Mouse (Mus musculus): ENCODE results near the gene Tcf3. TPM values are rescaled to one million over a fixed set of nuclear protein-coding genes. Genes with fewer than 3 reads are reported as not detected.
A peak's percentile ranks its signal among the peaks of the same experiment; 100 is the strongest.

The Tcf3 gene
- total RNA-seq (2015) (17.2 and 20.3 TPM in 2 replicates), total RNA-seq (2017) (22.4 and 24.2 TPM in 2 replicates)

GRCm38 (mm10) chr10:80433513-80434232 is at the start of gene Tcf3:
TSS of gene Tcf3 (minus strand) at chr10:80433647.
- peak; percentile 93 for ATAC-seq (ENCODE audit: poor library complexity, severe bottlenecking)

GRCm38 (mm10) chr10:80481002-80481401 is 47.6 kb upstream of the Tcf3 start:
- ATAC-seq (ENCODE audit: poor library complexity, severe bottlenecking), result no peak

DNA sequence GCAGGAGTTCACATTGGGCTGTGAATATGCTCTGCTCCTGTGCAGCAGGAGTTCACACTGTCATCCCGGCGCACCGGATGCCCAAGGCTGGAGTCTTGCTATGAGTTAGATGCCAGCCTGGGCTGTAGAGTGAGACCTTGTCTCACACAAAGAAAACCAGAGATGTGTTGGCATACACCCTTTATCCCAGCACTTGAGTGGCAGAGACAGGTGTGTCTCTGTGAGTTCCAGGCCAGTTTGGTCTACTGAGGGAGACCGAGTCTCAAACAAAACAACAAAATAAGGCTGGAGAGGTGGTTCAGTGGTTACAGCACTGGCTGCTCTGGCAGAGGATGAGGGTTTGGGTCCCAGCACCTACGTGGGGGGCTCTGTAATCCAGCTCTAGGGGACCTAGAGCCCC is 45.1 kb upstream of the Tcf3 start:
- no peak for ATAC-seq (ENCODE audit: poor library complexity, severe bottlenecking)

- peak; percentile 99 for ATAC-seq (ENCODE audit: poor library complexity, severe bottlenecking)
Measured at GRCm38 (mm10) chr10:80475290-80475959, 42.0 kb upstream of the Tcf3 start.

DNA sequence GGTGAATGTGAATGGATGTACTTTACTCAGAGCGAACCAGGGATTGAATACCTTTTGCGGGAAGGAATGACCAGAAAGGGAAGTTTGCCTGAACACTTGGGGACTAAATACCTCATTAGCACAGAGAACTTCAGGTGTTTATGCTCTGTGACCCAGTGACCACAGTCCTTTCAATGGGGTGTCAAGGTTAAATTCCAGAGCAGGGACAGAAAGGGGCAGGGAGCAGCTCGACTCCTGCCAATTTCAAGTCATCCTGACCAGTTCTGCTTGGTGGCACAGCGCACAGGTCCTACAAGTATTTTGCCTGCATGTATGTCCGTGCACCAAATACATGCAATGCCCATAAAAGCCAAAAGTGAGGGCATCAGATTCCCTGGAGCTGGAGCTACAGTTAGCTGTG is 31.6 kb upstream of the Tcf3 start:
- ATAC-seq (ENCODE audit: poor library complexity, severe bottlenecking), result no peak

DNA sequence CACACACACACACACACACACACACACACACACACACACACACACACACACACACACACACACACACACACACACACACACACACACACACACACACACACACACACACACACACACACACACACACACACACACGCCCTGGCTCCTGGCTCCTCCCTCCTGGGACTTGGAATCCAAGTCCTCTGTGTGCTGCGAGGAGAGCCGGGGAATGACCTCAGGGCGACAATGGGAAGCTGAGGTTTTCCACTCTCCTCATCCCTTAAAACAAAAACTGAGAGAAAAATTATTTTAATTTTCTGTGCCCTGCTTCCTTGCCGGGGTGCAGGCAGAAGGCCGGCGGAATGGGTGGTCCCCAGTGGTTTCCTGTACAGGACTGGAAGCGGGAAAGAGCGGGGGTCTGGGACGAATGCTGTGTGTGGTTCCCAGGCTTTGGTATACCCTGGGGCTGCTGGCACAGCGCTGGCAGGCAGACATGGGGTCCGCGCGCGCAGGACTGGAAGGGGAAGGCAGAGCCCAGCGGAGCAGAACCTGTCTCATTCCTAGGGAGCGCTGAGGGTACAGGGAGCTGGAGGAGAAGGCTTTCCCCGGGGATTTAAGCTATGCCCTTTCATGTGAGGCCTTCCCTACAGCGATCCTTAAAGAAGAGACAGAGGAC is 31.1 kb upstream of the Tcf3 start:
- no peak for ATAC-seq (ENCODE audit: poor library complexity, severe bottlenecking)

GRCm38 (mm10) chr10:80461346-80461745 is 27.9 kb upstream of the Tcf3 start:
- no peak for ATAC-seq (ENCODE audit: poor library complexity, severe bottlenecking)

DNA sequence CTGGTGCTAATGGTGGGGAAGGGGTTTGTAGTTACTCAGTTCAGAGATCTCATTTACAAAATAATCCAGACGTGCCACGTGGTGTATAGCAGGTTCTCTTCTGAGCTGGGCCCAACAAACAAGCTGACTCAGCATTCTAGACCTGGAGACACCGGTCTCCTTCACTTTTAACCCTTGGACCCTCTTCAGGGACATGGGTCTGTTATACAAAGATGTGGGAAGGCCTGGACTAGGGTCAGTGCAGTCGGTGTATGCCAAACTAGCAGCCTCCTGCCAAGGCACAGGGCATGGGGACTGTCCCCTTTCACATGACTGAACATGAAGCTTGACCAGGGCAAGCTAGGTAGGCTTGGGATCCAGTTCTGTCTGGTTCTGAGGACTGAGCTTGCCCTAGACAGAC is 26.9 kb upstream of the Tcf3 start:
- no peak for ATAC-seq (ENCODE audit: poor library complexity, severe bottlenecking)

- no peak for ATAC-seq (ENCODE audit: poor library complexity, severe bottlenecking)
Measured at GRCm38 (mm10) chr10:80459671-80460070, 26.2 kb upstream of the Tcf3 start.

- no peak for ATAC-seq (ENCODE audit: poor library complexity, severe bottlenecking)
Measured at GRCm38 (mm10) chr10:80459236-80459635, 25.8 kb upstream of the Tcf3 start.

- no peak for ATAC-seq (ENCODE audit: poor library complexity, severe bottlenecking)
Measured at GRCm38 (mm10) chr10:80455697-80456096, 22.2 kb upstream of the Tcf3 start.

GRCm38 (mm10) chr10:80454781-80455180 is 21.3 kb upstream of the Tcf3 start:
- ATAC-seq (ENCODE audit: poor library complexity, severe bottlenecking), result no peak

GRCm38 (mm10) chr10:80453601-80454000 is 20.2 kb upstream of the Tcf3 start:
- ATAC-seq (ENCODE audit: poor library complexity, severe bottlenecking), result no peak

DNA sequence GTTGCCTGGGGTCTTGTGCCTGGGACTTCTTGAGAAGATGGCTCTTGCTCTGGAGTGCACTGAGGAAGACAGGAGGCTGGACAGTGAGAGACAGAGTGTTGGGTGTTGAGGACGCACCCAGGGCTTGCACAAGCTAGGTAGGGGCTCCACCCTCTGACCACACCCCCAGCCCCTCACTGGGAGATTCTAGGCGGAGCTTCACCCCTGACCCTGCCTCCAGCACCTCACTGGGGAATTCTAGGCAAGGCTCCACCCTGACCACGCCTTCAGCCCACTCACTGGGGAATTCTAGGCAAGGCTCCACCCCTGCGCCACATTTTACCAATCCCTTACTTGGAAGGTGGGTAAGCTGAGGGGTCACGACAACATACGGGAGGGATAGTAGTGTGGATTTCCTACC is 17.2 kb upstream of the Tcf3 start:
- no peak for ATAC-seq (ENCODE audit: poor library complexity, severe bottlenecking)

- ATAC-seq (ENCODE audit: poor library complexity, severe bottlenecking), result peak; percentile 95
Measured at GRCm38 (mm10) chr10:80445898-80446601, 12.6 kb upstream of the Tcf3 start.

DNA sequence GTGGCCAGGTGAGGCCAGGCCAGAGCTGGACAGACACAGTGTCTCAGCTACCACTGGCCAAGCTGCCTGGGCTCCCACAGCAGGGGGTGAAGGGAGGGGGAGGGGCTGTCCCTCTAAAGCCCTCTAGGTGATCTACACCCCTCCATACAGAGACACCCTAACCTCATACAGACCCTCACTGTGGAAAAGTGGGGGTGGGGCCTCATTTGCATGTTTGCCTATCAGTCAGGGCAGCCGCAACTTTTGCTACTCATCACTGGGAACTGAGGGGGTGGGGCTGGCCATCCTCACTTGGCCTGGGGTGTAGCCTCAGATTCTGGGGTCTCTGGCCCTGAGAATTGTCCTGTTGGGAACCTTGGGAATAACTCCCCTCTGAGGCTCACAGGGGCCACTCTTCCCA is 11.6 kb upstream of the Tcf3 start:
- ATAC-seq (ENCODE audit: poor library complexity, severe bottlenecking), result no peak

DNA sequence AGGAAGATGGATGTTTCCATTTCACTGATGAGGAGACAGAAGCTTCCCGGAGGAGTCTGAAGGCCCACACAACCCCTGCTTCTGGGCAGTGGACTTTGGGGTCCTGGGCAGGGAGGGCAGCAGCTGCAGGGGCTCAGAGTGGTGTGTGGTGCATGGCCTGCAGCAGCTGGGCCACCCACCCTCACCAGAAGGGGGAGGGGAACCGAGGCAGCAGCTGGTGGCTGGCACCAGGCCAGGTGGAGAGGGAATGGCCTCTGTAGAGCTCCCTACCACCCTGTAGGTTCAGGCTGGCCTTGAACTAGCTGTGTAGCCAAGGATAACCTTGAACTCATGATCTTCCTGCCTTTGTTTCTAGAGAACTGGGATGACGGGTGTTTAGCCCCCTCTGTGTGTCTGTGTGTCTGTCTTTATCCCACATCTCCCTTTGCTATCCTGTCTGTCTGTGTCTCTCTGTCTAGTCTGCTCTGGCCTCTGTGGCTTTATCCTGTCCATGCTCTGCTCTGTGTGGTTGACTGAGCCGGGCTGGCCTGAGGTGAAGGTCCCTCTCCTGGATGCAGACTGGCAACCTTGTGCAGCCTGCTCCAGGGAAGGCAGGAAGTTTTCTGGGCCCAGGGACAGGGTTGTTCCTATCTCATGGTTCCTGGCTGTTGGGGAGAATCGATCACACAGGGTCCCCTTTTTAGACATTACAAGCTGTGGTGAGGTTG is 11.0 kb upstream of the Tcf3 start:
- ATAC-seq (ENCODE audit: poor library complexity, severe bottlenecking), result no peak

DNA sequence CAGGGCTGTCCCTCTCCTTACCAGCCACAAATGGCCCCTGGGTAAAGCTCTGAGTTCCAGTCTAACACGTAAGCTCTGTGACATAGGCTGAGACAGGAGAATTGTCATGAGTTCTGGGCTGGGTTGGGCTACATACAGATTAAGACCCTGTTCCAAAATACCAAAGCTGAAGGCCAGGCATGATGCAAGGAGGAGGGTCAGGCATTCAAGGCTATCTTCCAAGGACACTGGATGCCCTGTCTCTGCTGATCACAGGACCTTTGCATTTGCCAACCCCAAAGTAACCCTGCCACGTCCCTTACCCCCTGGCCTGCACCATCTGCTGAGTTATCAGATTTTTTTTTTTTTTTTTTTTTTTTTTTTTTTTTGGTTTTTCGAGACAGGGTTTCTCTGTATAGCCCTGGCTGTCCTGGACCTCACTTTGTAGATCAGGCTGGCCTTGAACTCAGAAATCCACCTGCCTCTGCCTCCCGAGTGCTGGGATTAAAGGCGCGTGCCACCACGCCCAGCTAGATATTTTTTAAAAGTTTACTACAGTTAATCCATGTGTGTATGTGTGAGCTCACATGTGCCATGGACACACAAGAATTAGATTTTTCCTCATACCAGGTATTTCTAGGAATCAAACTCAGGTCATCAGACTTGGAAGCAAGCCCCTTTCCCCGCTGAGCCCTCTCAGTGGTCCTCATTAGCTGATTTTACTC is 10.3 kb upstream of the Tcf3 start:
- no peak for ATAC-seq (ENCODE audit: poor library complexity, severe bottlenecking)

DNA sequence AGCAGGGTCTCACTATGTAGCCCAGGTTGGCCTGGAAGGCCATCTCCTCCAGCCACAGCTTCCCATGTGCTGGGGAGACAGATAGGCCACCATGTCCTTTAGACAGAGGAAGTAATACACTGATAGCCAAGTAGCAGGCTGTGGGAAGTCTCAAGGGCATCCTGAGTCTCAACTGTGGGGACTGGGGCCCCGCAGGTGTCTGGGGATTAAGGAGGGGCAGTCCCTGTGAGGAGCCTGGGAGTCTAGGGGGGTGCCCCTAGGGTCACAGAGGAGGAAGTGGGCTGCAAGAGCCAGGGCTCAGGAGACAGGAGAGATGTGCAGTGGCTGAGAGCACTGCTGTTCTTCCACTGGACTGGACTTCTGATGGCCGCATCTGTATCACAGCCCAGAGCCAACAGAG is 9.5 kb upstream of the Tcf3 start:
- ATAC-seq (ENCODE audit: poor library complexity, severe bottlenecking), result no peak

DNA sequence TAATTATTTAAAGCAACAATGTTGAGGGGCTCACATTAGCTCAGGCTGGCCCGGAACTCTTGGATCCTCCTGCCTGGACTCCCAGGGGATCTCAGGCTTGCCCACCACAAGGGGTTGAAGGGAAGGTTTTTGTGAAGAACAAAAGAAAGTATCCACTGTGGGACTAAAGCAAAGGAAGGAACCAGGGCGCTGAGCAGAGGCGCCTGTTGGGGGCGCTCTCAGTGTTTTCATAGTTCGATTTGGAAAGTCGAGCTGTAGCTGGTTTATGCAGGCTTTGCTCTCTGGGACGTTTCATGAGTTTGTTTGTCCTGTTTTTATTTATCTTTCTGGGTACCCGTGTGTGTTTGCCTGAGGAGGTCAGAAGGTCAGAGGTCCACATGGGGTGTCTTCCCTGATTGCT is 8.2 kb upstream of the Tcf3 start:
- ATAC-seq (ENCODE audit: poor library complexity, severe bottlenecking), result no peak

Data from megakaryocyte, adult 5-6 weeks (primary cell).